Mouse (Mus musculus) hindbrain, embryonic 10.5 days (tissue): ENCODE results near the gene Sstr5. TPM values are rescaled to one million over a fixed set of nuclear protein-coding genes. Genes with fewer than 3 reads are reported as not detected.

Experiments used
- DNase-seq: peaks from one replicate; pipeline ENCODE4 v3.0.0-alpha.2; 2017; ENCODE audit warnings: low spot score
- H3K27ac ChIP-seq: fragments of 300-500 bp; sonication (generic); 2 replicates; pipeline ENCODE4 v1.5.1; 2016; ENCODE audit warnings: mild to moderate bottlenecking, moderate library complexity
- H3K27me3 ChIP-seq: fragments of 300-500 bp; sonication (generic); 2 replicates; pipeline ENCODE4 v1.6.1; 2016; ENCODE audit warnings: mild to moderate bottlenecking; ENCODE audit not compliant: poor library complexity, insufficient read depth, severe bottlenecking
- H3K36me3 ChIP-seq: fragments of 300-500 bp; sonication (generic); 2 replicates; pipeline ENCODE4 v1.6.1; 2016; ENCODE audit warnings: mild to moderate bottlenecking, moderate library complexity
- H3K4me1 ChIP-seq: fragments of 300-500 bp; sonication (generic); replicated peaks from 2 replicates; pipeline ENCODE4 v1.6.1; 2016; ENCODE audit warnings: mild to moderate bottlenecking
- H3K4me3 ChIP-seq: fragments of 300-500 bp; sonication (generic); 2 replicates; pipeline ENCODE4 v1.5.1; 2016; ENCODE audit warnings: mild to moderate bottlenecking, moderate library complexity
- H3K9me3 ChIP-seq: fragments of 300-500 bp; sonication (generic); 2 replicates; pipeline ENCODE4 v1.6.1; 2016; ENCODE audit warnings: mild to moderate bottlenecking, moderate library complexity
- WGBS: fragments of 180-500 bp; shearing (Covaris S2); methylation state at CpG from one replicate; pipeline ENCODE4 v1.1.7; 2016; 5-methylcytosine and 5-hydroxymethylcytosine counted together
- polyA plus RNA-seq: library from polyadenylated mRNA; unstranded; fragments of >200 nt; fragmentation: Nextera tagmentation; extraction: Ambion mirVana; gene quantifications from 2 replicates; pipeline ENCODE4 v1.2.1, GENCODE M21; 2016

Gene Sstr5
- 0.06 and 0.27 TPM in 2 replicates for polyA plus RNA-seq

- 0% methylated on average over 28 of the region's 28 CpGs for WGBS
Observed at GRCm38 (mm10) chr17:25497013-25497412, at the start of gene Sstr5. Gene Sstr5 (minus strand): TSS chr17:25497288.

GRCm38 (mm10) chr17:25541768-25542167 is 44.7 kb upstream of the Sstr5 start:
- WGBS: 94% methylated on average over 4 of the region's 4 CpGs
- peaks cover 17% of the 10 kb centered on the region for H3K4me1 ChIP-seq
- DNase-seq: no peak

More at GRCm38 (mm10) chr17:25497013-25497412, at the start of gene Sstr5:
- Histone ChIP-seq H3K4me1 (peaks cover 16% of the 10 kb centered on the region), H3K36me3 (no peaks in the 10 kb centered on the region), H3K27me3 (peaks cover 55% of the 10 kb centered on the region), H3K27ac (peak within 1 kb of the TSS; percentile 67), H3K9me3 (no peaks in the 10 kb centered on the region), H3K4me3 (peak within 1 kb of the TSS; percentile 50)
- peak; percentile 41 for DNase-seq

DNA sequence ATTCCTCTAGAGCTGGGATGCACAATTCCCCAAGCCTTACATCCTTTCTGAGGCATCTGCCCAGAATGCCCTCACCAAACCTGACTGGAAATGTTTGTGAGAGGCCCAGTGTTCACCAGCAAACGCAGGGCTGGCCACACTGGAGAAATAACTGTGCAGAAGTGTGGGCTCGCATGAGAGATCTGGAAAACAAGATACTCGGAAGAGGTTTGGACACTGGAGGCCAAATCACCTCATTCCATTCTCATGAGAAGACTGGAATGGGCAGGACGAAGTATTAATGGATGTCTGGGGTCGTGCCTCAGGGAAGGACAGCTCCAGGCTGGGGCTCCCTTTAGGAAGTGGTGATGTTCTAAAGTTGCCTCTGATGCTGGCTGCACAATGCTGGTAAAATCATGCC is 43.6 kb upstream of the Sstr5 start:
- H3K27ac ChIP-seq: peak overlapping the region; percentile 16; the same call in 1 of the 2 replicates
- peaks cover 7% of the 10 kb centered on the region; the same call in 1 of the 2 replicates for H3K9me3 ChIP-seq
- peaks cover 26% of the 10 kb centered on the region for H3K4me1 ChIP-seq
- H3K36me3 ChIP-seq: no peaks in the 10 kb centered on the region
- H3K27me3 ChIP-seq: peaks cover 6% of the 10 kb centered on the region; the same call in 1 of the 2 replicates
- no peak overlapping the region for H3K4me3 ChIP-seq
- no peak for DNase-seq
- 85% methylated on average over 5 of the region's 5 CpGs for WGBS

More at GRCm38 (mm10) chr17:25541768-25542167, 44.7 kb upstream of the Sstr5 start:
- Histone ChIP-seq H3K4me3 (no peak overlapping the region), H3K27ac (no peak overlapping the region), H3K36me3 (no peaks in the 10 kb centered on the region), H3K9me3 (peaks cover 7% of the 10 kb centered on the region; the same call in 1 of the 2 replicates), H3K27me3 (peaks cover 6% of the 10 kb centered on the region; the same call in 1 of the 2 replicates)

- 37% methylated on average over 27 of the region's 27 CpGs for WGBS
- peaks cover 7% of the 10 kb centered on the region; the same call in 1 of the 2 replicates for H3K9me3 ChIP-seq
- peaks cover 26% of the 10 kb centered on the region for H3K4me1 ChIP-seq
- H3K36me3 ChIP-seq: no peaks in the 10 kb centered on the region
- peaks cover 6% of the 10 kb centered on the region; the same call in 1 of the 2 replicates for H3K27me3 ChIP-seq
- peak overlapping the region; percentile 83 for H3K27ac ChIP-seq
- peak overlapping the region; percentile 29 for H3K4me3 ChIP-seq
- peak; percentile 38 for DNase-seq
Observed at GRCm38 (mm10) chr17:25538945-25539875, 42.1 kb upstream of the Sstr5 start.

GRCm38 (mm10) chr17:25530357-25531022 is 33.4 kb upstream of the Sstr5 start:
- DNase-seq: no peak
- Histone ChIP-seq H3K27ac (peak overlapping the region; percentile 45; the same call in 1 of the 2 replicates), H3K36me3 (no peaks in the 10 kb centered on the region), H3K27me3 (0 out of 2 replicates have a peak, but pooled peaks cover 7% of the 10 kb centered on the region), H3K4me3 (no peak overlapping the region), H3K9me3 (no peaks in the 10 kb centered on the region), H3K4me1 (peaks cover 7% of the 10 kb centered on the region; the same call in 1 of the 2 replicates)
- 72% methylated on average over 8 of the region's 8 CpGs for WGBS

DNA sequence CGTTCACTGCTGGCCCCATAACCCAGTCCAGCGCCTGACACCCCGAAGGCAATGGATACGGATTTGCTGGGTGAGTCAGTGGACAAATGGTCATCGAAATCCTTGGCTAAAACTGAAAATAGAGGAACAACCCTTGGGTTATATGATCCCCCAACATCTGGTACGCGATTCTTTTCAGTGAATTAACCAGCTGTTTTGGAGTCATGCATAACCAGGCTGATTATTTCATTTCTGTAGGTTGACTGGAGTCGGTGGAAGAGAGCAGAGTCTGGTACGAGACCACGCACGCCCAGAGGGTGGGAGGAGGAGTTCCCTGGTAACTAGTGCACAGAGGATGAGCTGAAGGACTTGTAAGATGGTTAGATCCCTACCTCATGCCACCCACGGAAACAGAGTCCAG is 25.0 kb upstream of the Sstr5 start:
- DNase-seq: no peak
- Histone ChIP-seq H3K27ac (no peak overlapping the region), H3K4me1 (peaks cover 18% of the 10 kb centered on the region), H3K9me3 (no peaks in the 10 kb centered on the region), H3K36me3 (no peaks in the 10 kb centered on the region), H3K27me3 (no peaks in the 10 kb centered on the region), H3K4me3 (no peak overlapping the region)
- 87% methylated on average over 12 of the region's 12 CpGs for WGBS

GRCm38 (mm10) chr17:25520492-25520891 is 23.4 kb upstream of the Sstr5 start:
- peaks cover 25% of the 10 kb centered on the region for H3K4me1 ChIP-seq
- no peaks in the 10 kb centered on the region for H3K27me3 ChIP-seq
- H3K27ac ChIP-seq: no peak overlapping the region
- 63% methylated on average over 9 of the region's 9 CpGs for WGBS
- H3K9me3 ChIP-seq: no peaks in the 10 kb centered on the region
- H3K4me3 ChIP-seq: no peak overlapping the region
- H3K36me3 ChIP-seq: no peaks in the 10 kb centered on the region
- no peak for DNase-seq

DNA sequence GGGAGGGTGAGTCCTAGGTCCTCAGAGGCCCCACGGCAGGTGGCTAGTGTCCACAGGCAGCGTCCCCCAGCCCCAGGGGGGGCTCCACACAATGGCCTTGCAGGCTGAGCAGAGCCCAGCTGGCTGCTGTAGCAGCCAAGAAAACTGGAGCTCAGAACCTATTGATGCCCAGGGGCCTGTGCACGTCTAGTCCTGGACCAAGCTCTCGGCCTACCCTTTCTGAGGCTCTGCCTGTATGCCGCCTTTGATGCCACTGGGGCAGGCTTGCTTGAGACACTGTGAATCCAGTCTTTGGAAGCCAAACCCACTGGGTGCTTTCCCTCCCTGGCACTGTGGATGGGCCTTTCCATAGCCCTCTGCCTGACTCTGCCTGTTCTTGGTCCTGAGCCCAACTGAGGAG is 22.4 kb upstream of the Sstr5 start:
- H3K27me3 ChIP-seq: no peaks in the 10 kb centered on the region
- H3K4me3 ChIP-seq: no peak overlapping the region
- H3K4me1 ChIP-seq: peaks cover 25% of the 10 kb centered on the region
- no peak for DNase-seq
- H3K27ac ChIP-seq: peak overlapping the region; percentile 70
- H3K9me3 ChIP-seq: no peaks in the 10 kb centered on the region
- no peaks in the 10 kb centered on the region for H3K36me3 ChIP-seq
- 73% methylated on average over 5 of the region's 5 CpGs for WGBS

DNA sequence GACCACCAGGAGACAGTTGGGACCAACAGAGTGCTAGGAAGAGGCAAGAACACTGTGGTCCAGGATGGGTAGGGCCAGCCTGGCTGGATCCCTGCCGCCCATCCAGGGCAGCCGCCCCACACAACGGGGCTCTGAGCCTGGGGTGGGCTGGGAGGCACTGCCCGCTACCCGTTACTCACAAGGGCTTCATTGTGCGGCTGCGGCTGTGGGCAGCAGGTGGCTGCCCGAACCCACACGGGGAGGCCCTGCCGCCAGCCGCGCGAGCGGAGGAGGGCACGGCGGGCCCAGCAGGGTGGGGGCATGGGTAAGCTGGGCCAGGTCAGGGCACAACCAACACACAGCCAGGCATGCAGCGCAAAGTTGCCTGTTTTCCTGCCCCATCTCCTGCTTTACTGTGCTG is 21.1 kb upstream of the Sstr5 start:
- Histone ChIP-seq H3K36me3 (no peaks in the 10 kb centered on the region), H3K27ac (peak overlapping the region; percentile 45; the same call in 1 of the 2 replicates), H3K4me1 (peaks cover 25% of the 10 kb centered on the region), H3K27me3 (no peaks in the 10 kb centered on the region), H3K4me3 (0 out of 2 replicates have a peak overlapping the region, but pooled peaks have one; percentile 2), H3K9me3 (peaks cover 4% of the 10 kb centered on the region; the same call in 1 of the 2 replicates)
- 84% methylated on average over 17 of the region's 17 CpGs for WGBS
- DNase-seq: no peak

- H3K4me3 ChIP-seq: no peak overlapping the region
- WGBS: 43% methylated on average over 5 of the region's 5 CpGs
- H3K36me3 ChIP-seq: no peaks in the 10 kb centered on the region
- H3K27ac ChIP-seq: 0 out of 2 replicates have a peak overlapping the region, but pooled peaks have one; percentile 50
- no peaks in the 10 kb centered on the region for H3K27me3 ChIP-seq
- H3K4me1 ChIP-seq: peaks cover 25% of the 10 kb centered on the region
- DNase-seq: no peak
- H3K9me3 ChIP-seq: peaks cover 4% of the 10 kb centered on the region; the same call in 1 of the 2 replicates
Observed at GRCm38 (mm10) chr17:25516315-25516714, 19.2 kb upstream of the Sstr5 start.

- H3K9me3 ChIP-seq: peaks cover 4% of the 10 kb centered on the region; the same call in 1 of the 2 replicates
- H3K27me3 ChIP-seq: 0 out of 2 replicates have a peak, but pooled peaks cover 5% of the 10 kb centered on the region
- H3K4me3 ChIP-seq: no peak overlapping the region
- no peak for DNase-seq
- no peaks in the 10 kb centered on the region for H3K36me3 ChIP-seq
- WGBS: 90% methylated on average over 2 of the region's 2 CpGs
- H3K4me1 ChIP-seq: peaks cover 22% of the 10 kb centered on the region
- no peak overlapping the region for H3K27ac ChIP-seq
Observed at GRCm38 (mm10) chr17:25514055-25514454, 17.0 kb upstream of the Sstr5 start.

GRCm38 (mm10) chr17:25511876-25512275 is 14.8 kb upstream of the Sstr5 start:
- Histone ChIP-seq H3K27me3 (peaks cover 10% of the 10 kb centered on the region; the same call in 1 of the 2 replicates), H3K9me3 (peaks cover 4% of the 10 kb centered on the region; the same call in 1 of the 2 replicates), H3K27ac (no peak overlapping the region), H3K4me3 (no peak overlapping the region), H3K36me3 (no peaks in the 10 kb centered on the region), H3K4me1 (peaks cover 19% of the 10 kb centered on the region)
- DNase-seq: no peak
- 77% methylated on average over 3 of the region's 3 CpGs for WGBS
